Mouse (Mus musculus) CD4-positive, CD25-positive, alpha-beta regulatory T cell, adult 2 months (primary cell): ENCODE measurements at regions not wholly inside any gene's neighbourhood (a gene's known extent, or its start where the extent isn't known, plus 50 kb on each side); places are given as distances from the start of the nearest gene placed in this dataset.

Experiments used
- DNase-seq: peaks from one replicate; pipeline ENCODE4 v3.0.0-alpha.2; 2012; ENCODE audit warnings: low read depth, low spot score

GRCm38 (mm10) chr6:51641965-51642364 lies 118.3 kb downstream of the Snx10 start:
- no peak for DNase-seq

GRCm38 (mm10) chr6:51648813-51649212 lies 125.1 kb downstream of the Snx10 start:
- DNase-seq = no peak

GRCm38 (mm10) chr6:51653753-51654152 lies 130.1 kb downstream of the Snx10 start:
- DNase-seq = no peak

- peak; percentile 22 for DNase-seq
These were observed 131.3 kb downstream of the Snx10 start for GRCm38 (mm10) chr6:51654991-51655390.

GRCm38 (mm10) chr6:51656078-51656477 lies 132.4 kb downstream of the Snx10 start:
- DNase-seq = no peak

- DNase-seq = no peak
These were observed 133.4 kb downstream of the Snx10 start for GRCm38 (mm10) chr6:51656883-51657640.

- no peak for DNase-seq
These were observed 134.7 kb downstream of the Snx10 start for GRCm38 (mm10) chr6:51658360-51658759.

- DNase-seq = no peak
These were observed 139.5 kb downstream of the Snx10 start for GRCm38 (mm10) chr6:51663178-51663577.

GRCm38 (mm10) chr6:51664049-51664448 lies 140.3 kb downstream of the Snx10 start:
- DNase-seq = no peak

- DNase-seq = no peak
These were observed 143.3 kb downstream of the Snx10 start for GRCm38 (mm10) chr6:51667022-51667421.

- no peak for DNase-seq
These were observed 151.7 kb downstream of the Snx10 start for GRCm38 (mm10) chr6:51675342-51675945.

- DNase-seq = no peak
These were observed 153.7 kb downstream of the Snx10 start for GRCm38 (mm10) chr6:51677162-51677996.

- no peak for DNase-seq
These were observed 155.0 kb downstream of the Snx10 start for GRCm38 (mm10) chr6:51678743-51679142.

GRCm38 (mm10) chr6:51680239-51680857 lies 156.6 kb downstream of the Snx10 start:
- DNase-seq = no peak

GRCm38 (mm10) chr6:51683131-51683530 lies 159.4 kb downstream of the Snx10 start:
- no peak for DNase-seq

- no peak for DNase-seq
These were observed 162.1 kb downstream of the Snx10 start for GRCm38 (mm10) chr6:51685651-51686287.

- DNase-seq = no peak
These were observed 167.3 kb downstream of the Snx10 start for GRCm38 (mm10) chr6:51690795-51691563.

GRCm38 (mm10) chr6:51693984-51694383 lies 170.3 kb downstream of the Snx10 start:
- no peak for DNase-seq

- no peak for DNase-seq
These were observed 172.7 kb downstream of the Snx10 start for GRCm38 (mm10) chr6:51696396-51696795.

- no peak for DNase-seq
These were observed 174.1 kb downstream of the Snx10 start for GRCm38 (mm10) chr6:51697754-51698153.

GRCm38 (mm10) chr6:51698244-51698643 lies 174.5 kb downstream of the Snx10 start:
- DNase-seq = no peak
